Mouse (Mus musculus): ENCODE data around the gene Babam2. TPM values are rescaled to one million over a fixed set of nuclear protein-coding genes. Genes with fewer than 3 reads are reported as not detected.

Babam2 gene
- polyA plus RNA-seq, 1 experiment: 26.3 TPM

GRCm38 (mm10) chr5:31864095-31864494 is 166.6 kb downstream of the Babam2 start:
- 31% methylated on average over 2 of the region's 2 CpGs for WGBS
- no peak for DNase-seq (ENCODE audit: low read depth, low spot score)

- DNase-seq (ENCODE audit: low read depth, low spot score): no peak
- WGBS: 73% methylated on average over 3 of the region's 3 CpGs
Measured at GRCm38 (mm10) chr5:31866071-31866470, 168.6 kb downstream of the Babam2 start.

GRCm38 (mm10) chr5:31870856-31871520 is 173.5 kb downstream of the Babam2 start:
- peak; percentile 64 for DNase-seq (ENCODE audit: low read depth, low spot score)
- WGBS: 46% methylated on average over 8 of the region's 8 CpGs

GRCm38 (mm10) chr5:31873328-31873727 is 175.8 kb downstream of the Babam2 start:
- 99% methylated on average over 2 of the region's 2 CpGs for WGBS
- DNase-seq (ENCODE audit: low read depth, low spot score): no peak

GRCm38 (mm10) chr5:31874543-31874942 is 177.1 kb downstream of the Babam2 start:
- DNase-seq (ENCODE audit: low read depth, low spot score): no peak
- WGBS: 82% methylated on average over 1 of the region's 1 CpGs

- WGBS: 51% methylated on average over 3 of the region's 3 CpGs
- DNase-seq (ENCODE audit: low read depth, low spot score): no peak
Measured at GRCm38 (mm10) chr5:31875443-31875842, 178.0 kb downstream of the Babam2 start.

- DNase-seq (ENCODE audit: low read depth, low spot score): no peak
- WGBS: 34% methylated on average over 8 of the region's 8 CpGs
Measured at GRCm38 (mm10) chr5:31876216-31876974, 178.9 kb downstream of the Babam2 start.

- WGBS: 67% methylated on average over 2 of the region's 2 CpGs
- DNase-seq (ENCODE audit: low read depth, low spot score): no peak
Measured at GRCm38 (mm10) chr5:31880457-31880856, 183.0 kb downstream of the Babam2 start.

- 48% methylated on average over 3 of the region's 3 CpGs for WGBS
- no peak for DNase-seq (ENCODE audit: low read depth, low spot score)
Measured at GRCm38 (mm10) chr5:31882297-31882696, 184.8 kb downstream of the Babam2 start.

GRCm38 (mm10) chr5:31884962-31885361 is 187.5 kb downstream of the Babam2 start:
- DNase-seq (ENCODE audit: low read depth, low spot score): no peak
- 22% methylated on average over 4 of the region's 4 CpGs for WGBS

GRCm38 (mm10) chr5:31887590-31887989 is 190.1 kb downstream of the Babam2 start:
- DNase-seq (ENCODE audit: low read depth, low spot score): no peak
- 76% methylated on average over 5 of the region's 5 CpGs for WGBS

- 67% methylated on average over 3 of the region's 3 CpGs for whole genome bisulfite sequencing
Measured at GRCm38 (mm10) chr5:31888341-31888740, 190.9 kb downstream of the Babam2 start.

GRCm38 (mm10) chr5:31892631-31893030 is 195.1 kb downstream of the Babam2 start:
- no peak for DNase-seq (ENCODE audit: low read depth, low spot score)
- WGBS: 93% methylated on average over 4 of the region's 4 CpGs

More at GRCm38 (mm10) chr5:31888341-31888740, 190.9 kb downstream of the Babam2 start:
- DNase-seq (ENCODE audit: low read depth, low spot score): no peak

GRCm38 (mm10) chr5:31899901-31900300 is 202.4 kb downstream of the Babam2 start:
- DNase-seq (ENCODE audit: low read depth, low spot score): no peak
- 91% methylated on average over 3 of the region's 3 CpGs for WGBS

- 82% methylated on average over 2 of the region's 2 CpGs for WGBS
- no peak for DNase-seq (ENCODE audit: low read depth, low spot score)
Measured at GRCm38 (mm10) chr5:31902144-31902543, 204.7 kb downstream of the Babam2 start.

- no peak for DNase-seq (ENCODE audit: low read depth, low spot score)
- WGBS: 89% methylated on average over 5 of the region's 5 CpGs
Measured at GRCm38 (mm10) chr5:31902891-31903290, 205.4 kb downstream of the Babam2 start.

GRCm38 (mm10) chr5:31904968-31905683 is 207.6 kb downstream of the Babam2 start:
- DNase-seq (ENCODE audit: low read depth, low spot score): no peak
- 80% methylated on average over 6 of the region's 6 CpGs for WGBS

- 84% methylated on average over 7 of the region's 7 CpGs for WGBS
Measured at GRCm38 (mm10) chr5:31905808-31906207, 208.3 kb downstream of the Babam2 start.

GRCm38 (mm10) chr5:31906286-31906951 is 208.9 kb downstream of the Babam2 start:
- 81% methylated on average over 7 of the region's 7 CpGs for WGBS
- DNase-seq (ENCODE audit: low read depth, low spot score): no peak

More at GRCm38 (mm10) chr5:31905808-31906207, 208.3 kb downstream of the Babam2 start:
- DNase-seq (ENCODE audit: low read depth, low spot score): no peak

GRCm38 (mm10) chr5:31907959-31908358 is 210.5 kb downstream of the Babam2 start:
- no peak for DNase-seq (ENCODE audit: low read depth, low spot score)
- WGBS: 90% methylated on average over 2 of the region's 2 CpGs
